20 mouse cellular contexts compared by ENCODE assay signal in genomic region chr17:69200936-69201335, GRCm38 (mm10).
DNase-seq lines count a peak whose midpoint lies in the region; ATAC-seq lines count a peak whose summit lies in the region.
"Had no signal": no experiment of that assay in that cellular context is flagged by ENCODE, and none has a peak within 500 bp of the region (broad histone marks: within the 10 kb centered on the region; RNA-seq: fewer than 3 reads in every experiment).

No protein-coding gene starts in this region.

- peak; percentile 25 to 61 for DNase-seq in cerebellum, postnatal 25 days
- DNase-seq in cerebellum, adult 11-12 months = no peak
- DNase-seq in 3T3-L1 (ENCODE audit: low read depth, low spot score) (peak; percentile 42), adipocyte (ENCODE audit: low spot score) (peak; percentile 58), MN1 (ENCODE audit: low spot score) (no peak)
- DNase-seq in frontal cortex, postnatal 36 days (ENCODE audit: low spot score in 2 of 2) = no peak
- DNase-seq: adrenal gland, adult 2 months; adrenal gland, postnatal 14 days; cerebellum, adult 9-10 months; cerebellum, postnatal 36 days; embryo, embryonic 11 days; gastrocnemius, adult 2 months; gastrocnemius, postnatal 14 days; heart, adult 18-20 months had no signal

- 0 out of 2 replicates have a peak, but pooled peaks have one; percentile 18 for ATAC-seq in megakaryocyte progenitor cell, adult 5-6 weeks (replicated peaks; ENCODE audit: poor library complexity)
- ATAC-seq: CD4-positive, CD25-positive, alpha-beta regulatory T cell, adult 4 months; forebrain, embryonic 13.5 days; forebrain, embryonic 16.5 days; intestine, postnatal 0 days; Patski had no signal

Comparison
In these comparisons a context has a peak if more than half of its experiments do, and no peak if none do; other contexts are left out.
1. DNase-seq: peak in cerebellum, postnatal 25 days (2 of 2), 3T3-L1 (single experiment) and adipocyte (single experiment); none in cerebellum, adult 11-12 months (single experiment), frontal cortex, postnatal 36 days (0 of 2) and MN1 (single experiment).